Mouse (Mus musculus): ENCODE measurements around the gene Kif26b. TPM values are rescaled to one million over a fixed set of nuclear protein-coding genes. Genes with fewer than 3 reads are reported as not detected.

The Kif26b gene
- polyA plus RNA-seq, 1 experiment, result not detected

DNA sequence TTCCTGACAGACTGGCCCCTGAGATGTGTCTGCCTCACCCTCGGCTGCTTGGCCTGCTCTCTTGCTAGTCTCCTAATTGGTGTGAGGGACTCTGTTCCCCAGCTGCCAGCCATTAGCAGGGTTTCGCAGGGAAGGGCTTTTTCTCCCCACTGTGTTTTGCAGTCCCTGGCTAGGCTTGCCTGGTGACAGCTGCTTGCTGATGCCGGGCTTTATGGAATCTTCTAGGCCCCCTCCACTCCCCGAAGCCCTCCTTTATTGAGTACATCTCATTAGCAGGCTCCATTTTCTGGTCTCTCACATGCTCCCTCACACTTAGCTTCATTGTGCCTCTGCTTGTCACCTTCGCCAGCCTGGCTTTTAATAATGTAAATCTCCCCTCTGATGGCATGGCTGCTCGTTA lies 327.0 kb downstream of the Kif26b start:
- H3K27ac ChIP-seq (ENCODE audit: insufficient read depth, low read depth, low read length), result no peak overlapping the region
- TF ChIP-seq POLR2A (IDR thresholded peaks at IDR 0.05; ENCODE audit: insufficient read depth, low read depth, low read length) (no peak), CTCF (IDR thresholded peaks at IDR 0.05; ENCODE audit: insufficient read depth, low read depth, low read length) (no peak)
- 66% methylated on average over 6 of the region's 6 CpGs for WGBS
- no peak overlapping the region for H3K4me3 ChIP-seq (ENCODE audit: insufficient read depth, low read depth, low read length)
- peaks cover 2% of the 10 kb centered on the region; the same call in 1 of the 2 replicates for H3K4me1 ChIP-seq (ENCODE audit: control insufficient read depth, insufficient read depth, low read length)

DNA sequence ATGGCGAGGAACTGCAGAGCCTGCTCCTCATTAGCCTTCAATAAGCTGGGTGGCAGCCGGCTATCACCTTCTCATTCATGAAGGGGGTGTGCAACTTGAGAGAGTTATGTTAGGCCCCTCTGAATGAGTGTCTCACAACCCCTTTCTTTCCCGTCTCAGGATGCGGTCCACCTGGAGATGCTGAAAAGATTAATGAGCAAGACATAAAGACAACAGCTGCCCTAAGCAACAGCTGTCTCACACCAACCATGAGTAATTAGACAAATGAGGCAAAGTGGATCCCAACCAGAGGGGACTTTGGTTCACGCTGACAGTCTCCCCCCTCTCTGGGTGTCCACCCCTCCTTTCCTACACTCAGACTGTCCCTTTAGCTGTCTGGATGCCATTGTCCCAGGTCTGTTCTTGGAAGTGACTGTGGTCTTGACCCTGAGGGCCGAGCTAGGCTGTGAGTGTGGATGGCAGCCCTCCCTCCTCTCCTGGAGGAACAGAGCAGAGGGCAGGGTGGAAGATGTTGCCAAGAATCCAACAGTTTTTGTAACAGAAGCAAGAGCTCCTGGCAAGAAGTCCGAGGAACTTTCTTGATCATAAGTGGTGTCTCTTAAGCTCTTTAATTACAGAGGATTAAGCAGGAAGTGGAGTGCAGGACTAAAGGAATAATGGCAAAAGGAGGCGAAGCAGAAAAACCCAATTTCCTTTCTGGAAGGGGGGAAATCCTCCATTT lies 331.9 kb downstream of the Kif26b start:
- TF ChIP-seq POLR2A (IDR thresholded peaks at IDR 0.05; ENCODE audit: insufficient read depth, low read depth, low read length), result no peak
- TF ChIP-seq CTCF (IDR thresholded peaks at IDR 0.05; ENCODE audit: insufficient read depth, low read depth, low read length), result no peak
- H3K4me3 ChIP-seq (ENCODE audit: insufficient read depth, low read depth, low read length), result no peak overlapping the region
- H3K27ac ChIP-seq (ENCODE audit: insufficient read depth, low read depth, low read length), result no peak overlapping the region
- peaks cover 2% of the 10 kb centered on the region; the same call in 1 of the 2 replicates for H3K4me1 ChIP-seq (ENCODE audit: control insufficient read depth, insufficient read depth, low read length)
- WGBS, result 56% methylated on average over 8 of the region's 8 CpGs

GRCm38 (mm10) chr1:178861392-178861762 lies 332.5 kb downstream of the Kif26b start:
- WGBS, result 28% methylated on average over 8 of the region's 8 CpGs
- Histone ChIP-seq H3K4me3 (ENCODE audit: insufficient read depth, low read depth, low read length) (no peak overlapping the region), H3K4me1 (ENCODE audit: control insufficient read depth, insufficient read depth, low read length) (peaks cover 2% of the 10 kb centered on the region; the same call in 1 of the 2 replicates), H3K27ac (ENCODE audit: insufficient read depth, low read depth, low read length) (no peak overlapping the region)
- TF ChIP-seq CTCF (IDR thresholded peaks at IDR 0.05; ENCODE audit: insufficient read depth, low read depth, low read length) (no peak), POLR2A (IDR thresholded peaks at IDR 0.05; ENCODE audit: insufficient read depth, low read depth, low read length) (no peak)

DNA sequence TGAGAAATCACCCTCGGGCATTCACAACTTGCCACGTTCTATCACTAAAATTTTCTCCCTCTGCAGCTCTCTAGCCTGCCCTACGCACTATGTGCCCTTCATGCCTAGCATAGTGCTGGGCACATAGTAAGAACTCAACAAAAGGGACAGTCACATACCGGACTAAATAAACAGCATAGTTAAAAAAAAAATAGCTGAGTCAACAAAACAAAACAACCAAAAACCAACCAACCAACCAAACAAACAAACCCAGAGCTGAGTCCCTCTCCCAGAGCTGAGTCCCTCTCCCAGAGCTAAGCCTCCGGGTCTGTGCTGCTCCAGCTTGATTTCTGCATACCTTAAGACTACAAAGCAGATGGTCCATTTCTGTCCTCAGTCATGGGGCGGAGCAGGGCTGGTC lies 334.8 kb downstream of the Kif26b start:
- Histone ChIP-seq H3K4me3 (ENCODE audit: insufficient read depth, low read depth, low read length) (no peak overlapping the region), H3K27ac (ENCODE audit: insufficient read depth, low read depth, low read length) (no peak overlapping the region), H3K4me1 (ENCODE audit: control insufficient read depth, insufficient read depth, low read length) (peaks cover 2% of the 10 kb centered on the region; the same call in 1 of the 2 replicates)
- TF ChIP-seq POLR2A (IDR thresholded peaks at IDR 0.05; ENCODE audit: insufficient read depth, low read depth, low read length) (no peak), CTCF (IDR thresholded peaks at IDR 0.05; ENCODE audit: insufficient read depth, low read depth, low read length) (no peak)
- WGBS, result 93% methylated on average over 6 of the region's 6 CpGs

DNA sequence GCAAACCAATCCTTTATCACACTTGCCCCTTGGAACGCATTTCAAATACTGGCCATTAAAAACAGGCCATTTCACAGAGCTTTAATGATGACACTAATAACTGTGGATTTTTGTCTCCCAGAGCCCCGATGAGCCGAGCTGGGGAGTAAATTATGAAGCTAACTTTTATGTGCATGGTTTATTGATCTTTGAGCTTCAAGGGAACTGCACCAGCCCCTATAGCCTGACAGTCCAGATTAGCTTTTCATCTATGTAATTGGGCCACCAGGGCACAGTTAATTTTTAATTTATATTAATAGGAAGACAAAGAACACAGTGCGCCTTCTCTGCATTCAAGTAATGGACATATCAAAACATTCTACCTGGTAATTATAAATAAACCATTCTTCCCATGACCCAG lies 335.4 kb downstream of the Kif26b start:
- TF ChIP-seq POLR2A (IDR thresholded peaks at IDR 0.05; ENCODE audit: insufficient read depth, low read depth, low read length) (no peak), CTCF (IDR thresholded peaks at IDR 0.05; ENCODE audit: insufficient read depth, low read depth, low read length) (no peak)
- Histone ChIP-seq H3K27ac (ENCODE audit: insufficient read depth, low read depth, low read length) (no peak overlapping the region), H3K4me1 (ENCODE audit: control insufficient read depth, insufficient read depth, low read length) (peaks cover 2% of the 10 kb centered on the region; the same call in 1 of the 2 replicates), H3K4me3 (ENCODE audit: insufficient read depth, low read depth, low read length) (no peak overlapping the region)
- WGBS, result 92% methylated on average over 4 of the region's 4 CpGs

- H3K4me1 ChIP-seq (ENCODE audit: control insufficient read depth, insufficient read depth, low read length), result no peaks in the 10 kb centered on the region
- TF ChIP-seq CTCF (IDR thresholded peaks at IDR 0.05; ENCODE audit: insufficient read depth, low read depth, low read length) (no peak), POLR2A (IDR thresholded peaks at IDR 0.05; ENCODE audit: insufficient read depth, low read depth, low read length) (no peak)
- 96% methylated on average over 4 of the region's 4 CpGs for whole genome bisulfite sequencing
- no peak overlapping the region for H3K4me3 ChIP-seq (ENCODE audit: insufficient read depth, low read depth, low read length)
- H3K27ac ChIP-seq (ENCODE audit: insufficient read depth, low read depth, low read length), result no peak overlapping the region
Observed at GRCm38 (mm10) chr1:178866757-178867156, 337.8 kb downstream of the Kif26b start.

- no peaks in the 10 kb centered on the region for H3K4me1 ChIP-seq (ENCODE audit: control insufficient read depth, insufficient read depth, low read length)
- no peak overlapping the region for H3K4me3 ChIP-seq (ENCODE audit: insufficient read depth, low read depth, low read length)
- TF ChIP-seq POLR2A (IDR thresholded peaks at IDR 0.05; ENCODE audit: insufficient read depth, low read depth, low read length) (no peak), CTCF (IDR thresholded peaks at IDR 0.05; ENCODE audit: insufficient read depth, low read depth, low read length) (no peak)
- 65% methylated on average over 3 of the region's 3 CpGs for WGBS
- no peak overlapping the region for H3K27ac ChIP-seq (ENCODE audit: insufficient read depth, low read depth, low read length)
Observed at GRCm38 (mm10) chr1:178871055-178871454, 342.1 kb downstream of the Kif26b start.

- Histone ChIP-seq H3K27ac (ENCODE audit: insufficient read depth, low read depth, low read length) (no peak overlapping the region), H3K4me1 (ENCODE audit: control insufficient read depth, insufficient read depth, low read length) (no peaks in the 10 kb centered on the region), H3K4me3 (ENCODE audit: insufficient read depth, low read depth, low read length) (no peak overlapping the region)
- WGBS, result 87% methylated on average over 2 of the region's 2 CpGs
- TF ChIP-seq CTCF (IDR thresholded peaks at IDR 0.05; ENCODE audit: insufficient read depth, low read depth, low read length) (no peak), POLR2A (IDR thresholded peaks at IDR 0.05; ENCODE audit: insufficient read depth, low read depth, low read length) (no peak)
Observed at GRCm38 (mm10) chr1:178876926-178877325, 348.0 kb downstream of the Kif26b start.

GRCm38 (mm10) chr1:178878676-178879075 lies 349.8 kb downstream of the Kif26b start:
- Histone ChIP-seq H3K27ac (ENCODE audit: insufficient read depth, low read depth, low read length) (no peak overlapping the region), H3K4me3 (ENCODE audit: insufficient read depth, low read depth, low read length) (no peak overlapping the region), H3K4me1 (ENCODE audit: control insufficient read depth, insufficient read depth, low read length) (no peaks in the 10 kb centered on the region)
- TF ChIP-seq CTCF (IDR thresholded peaks at IDR 0.05; ENCODE audit: insufficient read depth, low read depth, low read length) (no peak), POLR2A (IDR thresholded peaks at IDR 0.05; ENCODE audit: insufficient read depth, low read depth, low read length) (no peak)
- WGBS, result 76% methylated on average over 1 of the region's 1 CpGs
